Mouse (Mus musculus) ES-CJ7 (cell line): ENCODE results near the gene Psmf1.

ENCODE experiments used
- DNase-seq: peaks from one replicate; pipeline ENCODE4 v3.0.0; 2011; ENCODE audit warnings: low read depth, low spot score

Psmf1 gene

DNA sequence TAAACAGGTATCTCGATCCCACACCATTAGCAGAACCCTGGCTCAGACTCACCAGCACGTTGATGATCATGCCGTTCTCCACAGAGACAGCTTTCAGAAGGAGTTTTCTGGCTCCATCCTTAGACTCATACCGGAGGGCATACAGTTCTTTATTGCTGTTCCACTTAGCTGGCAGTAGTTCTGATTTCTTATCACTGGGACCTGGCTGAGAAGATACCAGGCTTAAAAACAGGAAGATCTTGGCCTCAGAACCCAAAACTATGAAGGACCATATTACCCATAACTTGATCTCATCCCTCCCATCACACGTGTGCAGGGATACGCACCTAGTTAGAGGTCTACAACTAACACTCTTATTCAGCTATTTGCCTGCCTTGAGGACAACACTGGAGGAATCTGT, 8.6 kb downstream of the Psmf1 start:
- no peak for DNase-seq

DNA sequence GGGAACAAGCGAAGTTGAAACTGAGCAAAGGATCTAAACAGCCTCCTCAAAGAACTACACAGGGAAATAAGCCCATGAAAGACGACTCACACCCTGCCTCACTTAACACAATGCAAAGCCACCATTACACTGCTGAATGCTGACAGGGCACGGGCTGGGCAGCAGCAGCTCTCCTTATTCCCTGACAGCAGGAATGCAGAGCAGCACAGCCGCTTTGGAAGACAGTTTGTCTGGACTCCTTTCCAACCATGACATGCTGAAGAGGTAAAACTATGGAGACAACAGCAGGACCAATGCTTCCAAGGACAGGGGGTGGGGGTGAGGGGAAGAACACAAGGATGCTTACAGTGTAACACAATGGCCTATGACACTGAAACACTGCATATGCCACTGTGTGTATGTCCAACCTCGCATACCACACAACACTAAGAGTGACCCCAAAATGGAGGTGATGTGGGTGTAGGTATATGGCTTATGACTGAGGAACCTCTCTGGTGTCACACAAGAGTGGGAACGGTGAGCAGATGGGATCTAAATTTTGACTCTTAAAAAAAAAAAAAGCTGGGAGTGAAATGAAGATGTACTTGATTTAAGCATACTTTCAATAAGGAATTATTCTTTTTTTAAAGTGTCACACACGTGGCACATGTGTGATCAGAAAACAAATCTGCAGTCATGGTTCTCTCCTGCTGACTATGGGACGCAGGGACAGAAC, 10.7 kb downstream of the Psmf1 start:
- DNase-seq, result no peak

DNA sequence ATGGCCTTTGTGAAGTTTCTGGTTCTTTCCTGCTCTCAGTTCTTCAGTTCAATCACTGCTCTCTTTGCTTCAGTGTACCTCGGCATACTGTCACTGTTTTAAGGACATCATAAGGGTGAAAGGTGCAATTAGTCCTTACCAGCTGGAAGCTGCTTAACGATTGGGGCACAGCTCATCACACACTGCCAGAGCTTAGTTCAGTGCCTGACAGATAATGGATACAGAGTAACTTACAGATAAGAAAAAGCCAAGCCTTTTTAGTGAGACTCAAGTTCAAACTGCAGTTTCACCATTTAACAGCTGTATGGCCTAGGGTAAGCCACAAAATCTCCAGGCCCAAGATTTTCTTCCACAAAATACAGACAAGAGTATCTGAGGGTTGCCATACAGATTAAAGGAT, 19.9 kb downstream of the Psmf1 start:
- DNase-seq, result no peak

DNA sequence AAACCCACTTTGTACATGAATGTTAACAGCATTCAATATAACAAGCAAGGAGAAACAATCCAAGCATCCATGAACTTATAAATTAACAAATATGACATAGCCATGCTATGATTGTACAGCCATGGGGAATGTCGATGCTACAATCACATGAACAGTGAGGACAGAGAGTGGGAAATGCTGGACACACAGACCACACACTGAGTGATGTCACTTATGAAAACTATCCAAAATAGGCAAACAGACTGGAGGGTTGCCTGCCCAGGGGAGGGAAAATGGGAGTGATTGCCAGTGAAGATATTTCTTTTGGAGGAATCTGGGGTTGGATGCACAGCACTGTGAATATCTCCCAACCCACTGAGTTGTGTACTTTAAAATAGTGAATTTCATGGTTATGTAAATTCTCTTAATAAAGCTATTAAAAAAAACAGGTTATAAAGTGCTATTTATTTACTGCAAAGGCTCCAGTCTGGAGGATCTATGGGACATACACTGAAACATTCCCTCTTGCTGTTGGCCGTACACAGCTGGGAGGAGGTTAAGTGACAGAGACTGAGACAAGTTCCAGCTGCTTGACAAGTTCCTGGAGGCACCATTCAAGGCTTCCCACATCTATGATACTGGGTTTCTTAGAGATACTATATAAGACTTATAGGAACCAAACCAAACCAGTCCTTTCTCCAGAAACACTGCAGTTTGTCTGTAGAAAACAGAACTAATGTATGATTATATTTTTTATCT, 27.5 kb downstream of the Psmf1 start:
- no peak for DNase-seq

DNA sequence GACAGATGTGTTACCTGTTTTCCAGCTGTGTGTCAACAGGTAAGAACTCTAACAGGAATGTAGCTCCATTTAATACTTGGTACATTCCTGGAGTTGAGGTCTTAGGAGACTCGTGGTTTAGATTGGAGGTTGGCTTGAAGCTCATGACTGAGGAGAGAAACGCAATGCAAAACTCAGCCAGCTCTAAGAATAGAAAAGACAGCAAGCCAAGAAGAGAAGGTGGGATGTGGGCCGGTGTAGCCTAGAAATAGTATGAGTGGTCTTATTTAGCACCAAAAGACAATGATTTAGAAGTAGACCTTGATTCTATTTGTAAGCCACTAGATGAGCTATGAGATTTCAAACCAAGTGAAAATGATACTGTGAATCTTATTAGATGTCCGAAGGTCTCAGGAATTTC, 28.5 kb downstream of the Psmf1 start:
- DNase-seq, result no peak

DNA sequence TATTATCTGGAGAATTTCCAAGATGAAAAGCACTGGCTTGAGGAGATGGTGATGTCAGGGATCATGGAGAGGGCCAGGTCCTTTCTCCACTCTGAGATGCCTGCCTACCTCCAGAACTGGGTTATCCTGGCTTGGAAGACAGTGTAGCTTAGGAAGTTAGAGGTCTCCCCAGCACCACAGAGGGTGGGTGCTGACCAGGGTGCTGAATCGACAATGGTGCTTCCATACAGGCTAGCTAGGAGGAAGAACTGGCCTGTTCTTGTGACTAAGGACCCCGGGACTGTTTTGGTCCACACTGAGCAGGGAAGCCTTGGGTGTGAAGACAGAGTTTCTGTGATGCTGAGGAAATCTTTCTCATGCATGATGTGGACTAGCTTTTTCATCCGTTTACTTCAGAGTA, 31.3 kb downstream of the Psmf1 start:
- peak; percentile 49 for DNase-seq

DNA sequence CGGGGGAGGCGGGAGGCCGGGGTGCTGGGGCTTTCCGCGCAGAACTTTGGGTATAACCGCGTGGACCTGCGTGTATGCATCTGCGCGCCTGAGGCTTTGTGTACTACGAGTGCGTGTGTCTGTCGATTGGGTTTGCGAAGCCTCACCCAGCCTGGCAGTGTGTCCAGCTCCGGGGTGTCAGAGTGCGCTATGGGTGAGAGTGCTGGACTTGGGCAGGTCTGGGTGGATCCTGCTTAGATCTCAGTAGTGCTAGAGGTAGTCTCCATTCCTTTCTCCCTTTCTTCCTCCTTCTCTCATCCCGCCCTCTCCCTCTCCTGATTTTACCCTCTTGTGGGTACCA, 41.2 kb downstream of the Psmf1 start:
- peak; percentile 18 for DNase-seq

DNA sequence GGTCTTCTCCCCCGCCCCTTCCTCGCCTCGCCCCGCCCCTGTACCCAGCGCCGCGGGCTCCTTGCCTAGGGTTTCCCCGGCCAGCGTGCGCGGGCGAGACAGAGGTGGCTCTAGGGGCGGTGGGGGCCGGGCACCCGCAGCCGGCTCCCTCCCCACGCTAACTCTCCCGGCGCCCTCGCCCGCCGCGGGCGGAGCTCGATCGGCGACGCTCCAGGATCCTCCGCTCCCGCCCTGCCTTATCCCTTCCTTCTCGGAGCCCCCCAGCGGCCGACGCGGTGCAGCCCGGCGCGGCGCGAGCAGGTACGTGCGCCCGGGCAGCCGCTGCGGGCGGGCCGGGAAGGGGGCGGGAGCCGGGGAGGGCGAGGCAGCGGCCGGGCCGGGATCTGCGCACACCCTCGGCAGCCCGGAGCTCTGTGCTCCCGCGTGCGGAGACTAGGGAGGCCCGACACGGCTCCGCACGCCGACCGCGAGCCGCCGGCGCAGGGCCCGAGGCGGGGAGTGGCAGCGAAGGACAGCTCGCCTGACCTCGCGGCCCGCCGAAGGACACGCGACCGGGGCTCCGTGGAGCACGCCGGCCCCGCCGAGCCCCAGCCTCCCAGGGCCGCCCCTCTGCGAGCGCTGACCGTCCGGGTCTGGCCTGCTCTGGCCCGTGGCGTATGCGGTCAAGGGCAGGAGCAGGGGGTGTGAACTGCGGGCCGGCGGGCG, 41.7 kb downstream of the Psmf1 start:
- DNase-seq, result peak; percentile 20

DNA sequence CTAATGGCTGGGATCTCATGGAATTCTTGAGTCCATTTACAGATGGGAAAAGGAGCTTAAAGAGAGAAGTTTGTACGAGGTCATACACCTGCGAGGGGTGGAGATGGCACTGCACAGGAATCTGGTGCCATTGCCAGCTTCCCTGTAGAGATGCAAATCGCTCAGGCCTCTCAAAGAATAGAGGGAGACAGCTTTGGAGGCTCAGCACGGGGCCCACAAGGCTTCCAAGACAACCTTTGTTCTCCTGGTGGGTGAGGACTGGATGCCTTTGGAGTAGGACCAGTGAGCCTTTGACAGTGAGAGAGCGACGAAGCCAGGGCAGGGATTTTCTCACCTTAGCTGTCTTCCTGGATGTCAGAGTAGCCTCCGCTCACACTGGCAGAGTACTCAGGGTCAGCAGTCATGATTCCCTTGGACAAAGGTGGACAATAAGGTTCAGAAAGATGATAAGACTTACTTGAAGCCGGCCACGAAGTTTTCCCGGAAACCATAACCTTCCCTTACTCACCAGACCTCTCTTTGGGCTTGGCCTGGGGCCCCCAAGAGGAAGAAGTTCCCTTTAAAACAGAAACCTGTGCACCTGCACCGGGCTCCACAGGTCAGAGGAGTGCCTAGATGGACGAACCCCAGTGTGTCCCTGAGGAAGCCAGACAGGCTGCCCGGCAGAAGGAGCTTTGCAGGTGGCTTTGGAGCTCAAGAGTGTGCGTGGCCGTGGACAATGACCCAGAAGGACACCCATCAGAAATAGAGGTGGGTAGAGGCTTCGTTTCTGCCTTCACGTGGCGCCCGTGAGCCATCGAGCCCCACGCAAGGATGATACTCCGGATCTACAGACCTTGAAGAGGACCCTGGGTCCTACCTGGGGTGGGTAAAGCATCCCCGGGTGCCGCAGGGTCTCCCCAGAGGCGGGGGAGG, 42.5 kb downstream of the Psmf1 start, which contains the start of gene Tmem74b:
TSS of gene Tmem74b (plus strand) at position 778 of the 915 bp plus-strand sequence.
- peak; percentile 52 for DNase-seq

DNA sequence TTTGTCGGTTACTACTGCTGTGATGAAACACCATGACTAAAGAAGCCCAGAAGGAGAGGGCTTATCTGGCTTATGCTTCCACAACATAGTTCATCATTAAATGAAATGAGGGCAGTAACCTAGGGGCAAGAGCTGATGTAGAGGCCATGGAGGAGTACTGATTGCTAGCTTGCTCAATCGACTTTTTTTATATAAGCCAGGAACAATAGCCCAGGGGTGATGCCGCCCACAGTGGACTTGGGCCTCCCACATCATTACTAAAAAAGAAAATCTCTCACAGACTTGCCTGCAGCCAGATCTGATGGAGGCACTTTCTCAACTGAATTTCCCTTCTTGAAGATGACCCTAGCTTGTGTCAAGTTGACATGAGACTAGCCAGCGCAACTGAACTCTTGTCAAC, 61.0 kb downstream of the Psmf1 start:
- no peak for DNase-seq

DNA sequence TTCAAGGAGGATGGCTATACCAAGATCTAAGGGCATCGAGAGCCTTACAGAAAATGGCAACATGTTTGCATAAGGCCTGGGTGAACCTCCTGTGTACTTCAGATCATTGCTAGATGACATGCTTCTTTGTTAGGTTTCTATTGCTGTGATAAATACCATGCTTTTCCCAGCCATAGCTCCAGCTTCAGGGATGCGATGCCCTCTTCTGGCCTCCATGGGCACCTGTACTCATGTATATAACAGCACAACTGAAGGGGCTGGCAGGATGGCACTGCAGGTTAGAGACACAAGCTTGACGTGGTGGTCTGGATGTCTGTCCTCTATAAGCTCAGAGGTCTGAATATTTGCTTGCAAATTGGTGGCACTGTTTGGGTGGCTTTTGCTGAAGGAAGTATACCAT, 61.6 kb downstream of the Psmf1 start:
- DNase-seq, result peak; percentile 17

DNA sequence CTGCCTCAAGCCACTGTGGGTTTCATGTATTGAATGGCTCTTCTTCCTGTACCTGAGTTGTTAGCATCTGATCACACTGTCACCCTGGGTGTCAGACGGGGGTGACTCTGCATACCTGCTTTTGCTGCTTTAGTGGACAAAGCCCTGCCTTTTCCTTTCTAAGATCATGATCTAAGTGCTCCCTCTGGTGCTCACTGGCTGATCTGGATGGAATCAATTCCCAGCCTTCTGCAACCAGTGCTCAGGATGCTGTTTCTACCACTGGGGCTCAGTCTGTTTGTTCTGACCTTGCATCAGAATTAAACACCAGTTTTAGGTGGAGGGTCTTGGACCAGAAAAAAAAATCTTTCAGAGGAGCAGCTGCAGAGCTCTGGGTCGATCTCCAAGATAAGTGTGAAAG, 67.8 kb downstream of the Psmf1 start:
- DNase-seq, result no peak

DNA sequence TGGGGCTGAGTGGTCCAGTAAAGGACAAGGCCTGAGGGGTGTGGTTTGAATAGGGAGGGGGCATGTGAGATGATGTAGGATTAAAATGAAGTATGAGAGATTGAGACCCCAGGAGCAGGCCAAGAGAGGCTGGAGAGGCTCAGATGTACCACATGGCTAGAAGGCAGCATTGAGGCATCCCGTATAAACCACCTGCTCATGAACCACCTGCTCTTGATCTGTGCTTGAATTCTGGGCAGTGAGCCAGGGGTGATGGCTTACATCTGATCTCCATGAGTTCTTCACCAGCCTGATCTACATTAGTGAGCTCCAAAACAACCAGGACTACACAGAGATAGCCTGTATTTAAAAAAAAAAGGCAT, 73.0 kb downstream of the Psmf1 start:
- DNase-seq, result no peak

DNA sequence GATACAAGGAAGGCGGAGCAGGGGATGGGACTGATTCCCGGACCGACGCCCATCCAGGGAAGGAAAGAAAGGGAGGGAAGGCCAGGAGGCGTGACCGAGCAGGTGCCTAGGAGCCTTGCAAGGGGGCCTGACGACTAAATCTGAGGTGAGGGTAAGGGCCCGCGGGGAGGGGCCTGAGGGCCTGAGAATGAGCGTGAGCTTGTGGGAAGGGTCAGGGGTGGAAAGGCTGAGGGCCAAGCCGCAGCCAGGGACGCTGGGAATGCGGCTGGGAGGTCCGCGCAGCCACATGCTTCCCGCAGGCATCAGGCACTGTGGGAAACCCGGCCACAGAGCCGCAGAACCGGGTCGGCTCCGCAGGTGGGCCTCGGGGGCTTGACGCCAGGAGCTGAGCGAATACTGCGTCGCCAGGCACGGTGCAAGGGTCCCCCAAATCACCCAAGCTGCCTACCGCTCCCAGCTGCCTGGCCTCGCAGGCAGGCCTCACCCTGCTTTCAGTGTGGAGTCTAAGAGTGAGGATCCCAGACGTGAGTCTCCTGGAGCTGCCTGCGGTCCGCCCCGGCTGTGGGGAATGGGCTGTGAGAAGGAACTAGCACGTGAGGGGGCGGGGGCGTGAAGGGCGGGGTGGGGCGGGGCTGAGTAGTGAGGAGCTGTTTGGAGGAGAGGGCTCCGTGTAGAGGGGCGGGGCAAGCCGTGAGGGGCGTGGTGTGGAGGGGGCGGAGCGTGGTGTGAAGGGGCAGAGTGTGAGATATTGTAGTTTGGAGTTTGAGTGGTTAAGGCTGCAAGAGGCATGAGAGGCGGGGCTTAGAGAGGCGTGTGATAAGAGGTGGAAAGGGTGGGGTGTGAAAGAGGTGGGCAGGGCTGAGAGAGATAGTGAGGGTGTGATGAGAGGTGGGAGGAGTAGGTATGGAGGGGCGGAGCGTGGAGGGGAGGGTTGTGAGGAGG, 73.7 kb downstream of the Psmf1 start:
- DNase-seq, result peak; percentile 48

DNA sequence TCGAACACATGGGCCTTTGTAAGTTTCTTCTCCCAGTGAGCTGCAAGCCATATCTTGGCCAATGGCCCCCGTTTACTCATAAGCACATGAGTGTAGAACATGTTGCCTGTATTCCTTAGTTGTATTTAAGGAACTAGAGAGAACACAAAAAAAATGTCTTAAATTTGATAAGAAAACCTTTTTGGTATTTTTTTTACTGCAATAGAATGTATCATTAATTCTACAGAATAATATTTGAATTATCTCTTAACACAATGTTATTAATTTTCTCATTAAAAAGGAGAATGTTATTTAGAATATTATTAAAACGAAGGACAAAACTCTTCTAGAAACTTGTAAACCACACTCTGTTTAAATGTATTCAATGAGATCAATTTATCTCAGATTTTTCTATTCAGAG, 75.6 kb downstream of the Psmf1 start, which contains the start of gene Rad21l:
TSS of gene Rad21l (minus strand) at position 101 of the 400 bp plus-strand sequence.
- DNase-seq, result no peak
